Mouse (Mus musculus) lung, embryonic 14.5 days (tissue): Measurements from ENCODE around the gene Pde4a. TPM values are rescaled to one million over a fixed set of nuclear protein-coding genes. Genes with fewer than 3 reads are reported as not detected.
A peak's percentile ranks its signal among the peaks of the same experiment; 100 is the strongest.
"Not testable (repeated sequence)": the region's sequence is repeated elsewhere in the genome, so short reads cannot be mapped to it uniquely, and the experiment has no call there.

Source experiments
- ATAC-seq: fragments of 200-750 bp; cut with Nextera tagmentation; 2 replicates; pipeline ENCODE4 v1.8.0; 2017; ENCODE audit warnings: mild to moderate bottlenecking, moderate TSS enrichment, moderate library complexity; ENCODE audit not compliant: insufficient read depth
- DNase-seq: peaks from one replicate; pipeline ENCODE4 v3.0.0-alpha.2; 2015
- H3K27ac ChIP-seq: fragments of 300-500 bp; sonication (generic); 2 replicates; pipeline ENCODE4 v1.5.1; 2014; ENCODE audit warnings: low read depth, mild to moderate bottlenecking, moderate library complexity
- H3K27me3 ChIP-seq: fragments of 300-500 bp; sonication (generic); 2 replicates; pipeline ENCODE4 v1.6.1; 2014; ENCODE audit warnings: low read length, control low read depth; ENCODE audit not compliant: insufficient read depth
- H3K36me3 ChIP-seq: fragments of 300-500 bp; sonication (generic); 2 replicates; pipeline ENCODE4 v1.6.1; 2014; ENCODE audit warnings: control low read depth; ENCODE audit not compliant: insufficient read depth
- H3K4me1 ChIP-seq: fragments of 300-500 bp; sonication (generic); 2 replicates; pipeline ENCODE4 v1.6.1; 2014; ENCODE audit warnings: antibody characterized with exemption, control low read depth; ENCODE audit not compliant: insufficient read depth
- H3K4me2 ChIP-seq: fragments of 300-500 bp; sonication (generic); 2 replicates; pipeline ENCODE4 v1.6.1; 2014; ENCODE audit warnings: mild to moderate bottlenecking
- H3K4me3 ChIP-seq: fragments of 300-500 bp; sonication (generic); 2 replicates; pipeline ENCODE4 v1.5.1; 2014; ENCODE audit warnings: low read depth, low read length
- H3K9ac ChIP-seq: fragments of 300-500 bp; sonication (generic); 2 replicates; pipeline ENCODE4 v1.6.1; 2014
- H3K9me3 ChIP-seq: fragments of 300-500 bp; sonication (generic); 2 replicates; pipeline ENCODE4 v1.6.1; 2016; ENCODE audit warnings: low read depth, low read length, control low read depth
- CTCF ChIP-seq: IDR thresholded peaks from 2 replicates; pipeline ENCODE4 v1.5.1; 2016; ENCODE audit warnings: antibody characterized with exemption, low read depth
- whole genome bisulfite sequencing: fragments of 180-500 bp; shearing (Covaris S2); extraction: QIAGEN DNeasy Blood & Tissue Kit; methylation state at CpG from one replicate; pipeline ENCODE4 v1.1.7; 2014; 5-methylcytosine and 5-hydroxymethylcytosine counted together
- polyA plus RNA-seq: library from polyadenylated mRNA; unstranded; fragments of >200 nt; fragmentation: Nextera tagmentation; extraction: Ambion mirVana; gene quantifications from 2 replicates; pipeline ENCODE4 v1.2.1, GENCODE M21; 2014

Gene Pde4a
- polyA plus RNA-seq, 1 experiment from 2014 or later = 8.4 TPM

DNA sequence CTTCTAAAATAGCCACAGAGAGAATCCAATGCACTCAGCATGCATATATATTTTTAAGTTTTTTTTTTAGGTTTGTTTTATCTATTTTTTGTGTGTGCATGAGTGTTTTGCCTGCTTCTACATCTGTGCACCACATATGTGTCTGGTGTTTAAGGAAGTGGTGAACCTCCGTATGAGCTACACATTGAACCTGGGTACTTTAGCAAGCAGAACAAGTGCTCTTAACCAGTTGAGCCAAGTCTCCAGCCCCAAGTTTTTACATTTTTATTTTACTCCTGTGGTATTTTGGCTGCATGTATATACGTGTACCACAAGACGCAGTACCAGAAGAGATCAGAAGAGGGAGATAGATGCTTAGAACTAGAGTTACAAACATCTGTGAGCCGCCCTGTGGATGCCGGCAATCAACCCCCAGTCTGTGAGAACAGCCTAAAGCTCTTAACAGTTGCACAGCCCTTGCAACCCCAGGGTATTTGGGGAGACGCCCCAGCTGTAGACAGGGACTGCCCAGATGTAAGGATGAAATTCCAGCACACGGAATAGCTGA is 55.9 kb downstream of the Pde4a start:
- DNase-seq = peak; percentile 92
- H3K4me1 ChIP-seq = peaks cover 4% of the 10 kb centered on the region; the same call in 1 of the 2 replicates
- H3K9ac ChIP-seq = no peak overlapping the region
- H3K27me3 ChIP-seq = no peaks in the 10 kb centered on the region
- TF ChIP-seq CTCF = peak; percentile 70
- peak overlapping the region; percentile 56 for H3K4me2 ChIP-seq
- H3K27ac ChIP-seq = no peak overlapping the region
- 16% methylated on average over 7 of the region's 7 CpGs for WGBS
- H3K4me3 ChIP-seq = 0 out of 2 replicates have a peak overlapping the region, but pooled peaks have one; percentile 23
- no peaks in the 10 kb centered on the region for H3K36me3 ChIP-seq
- H3K9me3 ChIP-seq = no peaks in the 10 kb centered on the region
- ATAC-seq = peak; percentile 52; the same call in 1 of the 2 replicates

DNA sequence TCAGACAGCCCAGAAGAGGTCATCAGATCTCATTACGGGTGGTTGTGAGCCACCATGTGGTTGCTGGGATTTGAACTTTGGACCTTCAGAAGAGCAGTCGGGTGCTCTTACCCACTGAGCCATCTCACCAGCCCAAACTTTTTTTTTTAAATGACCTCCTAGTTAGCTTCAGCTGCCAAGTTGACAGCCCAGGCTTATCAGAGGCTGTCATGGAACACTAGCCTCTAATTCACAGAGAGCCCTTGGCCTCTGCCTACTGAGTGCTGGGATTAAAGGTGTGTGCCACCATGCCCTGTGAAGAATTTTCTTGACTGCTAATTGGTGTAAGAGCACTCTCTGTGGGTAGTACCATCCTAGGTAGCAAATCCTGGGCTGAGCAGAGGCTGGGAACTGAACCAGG is 58.0 kb downstream of the Pde4a start:
- not testable (repeated sequence) for H3K4me3 ChIP-seq, H3K36me3 ChIP-seq, H3K27me3 ChIP-seq, H3K27ac ChIP-seq, ATAC-seq, H3K4me2 ChIP-seq, DNase-seq, H3K9me3 ChIP-seq, H3K9ac ChIP-seq, H3K4me1 ChIP-seq
- WGBS = 76% methylated on average over 1 of the region's 2 CpGs

DNA sequence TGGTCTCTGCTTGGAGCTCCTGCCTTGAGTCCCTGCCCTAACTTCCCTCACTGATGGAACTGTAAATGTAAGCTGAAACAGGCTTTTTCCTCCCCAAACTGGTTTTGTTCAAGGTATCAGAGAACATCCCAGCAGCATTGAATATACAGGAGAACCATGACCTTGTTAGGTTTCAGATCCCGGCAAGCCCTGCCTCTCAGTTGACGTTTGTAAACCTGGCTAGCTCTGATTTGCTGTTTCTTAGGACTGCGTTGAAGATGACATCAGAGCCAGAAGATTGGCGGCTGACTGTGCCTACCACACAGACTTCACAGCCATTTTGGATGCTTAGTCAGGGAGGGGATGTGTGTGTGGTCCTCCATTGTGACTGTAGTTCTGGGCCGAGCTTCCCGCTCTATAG is 58.4 kb downstream of the Pde4a start:
- H3K27me3 ChIP-seq = no peaks in the 10 kb centered on the region
- H3K27ac ChIP-seq = no peak overlapping the region
- H3K9me3 ChIP-seq = no peaks in the 10 kb centered on the region
- 0 out of 2 replicates have a peak, but pooled peaks cover 4% of the 10 kb centered on the region for H3K36me3 ChIP-seq
- no peak overlapping the region for H3K4me3 ChIP-seq
- WGBS = 89% methylated on average over 6 of the region's 6 CpGs
- H3K4me1 ChIP-seq = peaks cover 4% of the 10 kb centered on the region; the same call in 1 of the 2 replicates
- no peak overlapping the region for H3K4me2 ChIP-seq
- no peak for DNase-seq
- ATAC-seq = no peak
- no peak overlapping the region for H3K9ac ChIP-seq
- no peak for TF ChIP-seq CTCF

DNA sequence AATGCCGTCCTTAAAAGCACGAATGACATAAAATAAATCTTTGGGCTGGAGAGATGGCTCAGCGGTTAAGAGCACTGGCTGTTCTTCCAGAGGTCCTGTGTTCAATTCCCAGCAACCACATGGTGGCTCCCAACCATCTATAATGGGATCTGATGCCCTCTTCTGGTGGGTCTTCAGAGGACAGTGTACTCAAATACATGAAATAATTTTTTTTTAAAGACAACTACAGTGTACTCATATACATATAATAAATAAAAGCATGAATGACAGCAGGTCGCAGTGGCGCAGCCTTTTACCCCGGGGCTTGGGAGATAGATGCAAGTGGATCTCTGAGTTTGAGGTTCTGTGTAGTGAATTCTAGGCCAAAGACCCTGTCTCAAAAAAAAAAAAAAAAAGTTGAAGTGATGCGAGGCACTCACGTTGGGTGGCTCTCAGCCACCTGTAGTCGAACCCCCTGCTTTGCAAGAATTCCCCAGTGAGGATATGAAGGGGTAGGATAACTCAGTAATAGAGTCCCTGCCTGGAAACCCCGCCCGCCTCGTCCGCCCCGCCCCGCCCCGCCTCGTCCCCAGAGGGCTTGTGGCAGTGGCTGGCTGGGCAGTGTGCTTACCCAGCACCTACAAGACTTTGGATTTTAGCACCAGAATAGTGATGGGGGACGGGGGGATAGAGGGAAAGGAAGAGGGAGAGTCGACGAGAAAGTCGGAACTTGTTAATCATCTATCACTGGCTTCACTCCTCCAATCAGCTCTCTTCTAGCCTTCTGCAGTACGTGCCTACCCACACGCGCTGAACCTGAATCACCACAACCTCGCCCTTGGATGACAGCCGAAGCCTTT is 59.3 kb downstream of the Pde4a start:
- DNase-seq = peak; percentile 65
- H3K27me3 ChIP-seq = no peaks in the 10 kb centered on the region
- 17% methylated on average over 26 of the region's 26 CpGs for WGBS
- peaks cover 13% of the 10 kb centered on the region for H3K36me3 ChIP-seq
- peak overlapping the region; percentile 29; the same call in 1 of the 2 replicates for H3K9ac ChIP-seq
- H3K4me3 ChIP-seq = peak overlapping the region; percentile 30
- no peak overlapping the region for H3K27ac ChIP-seq
- TF ChIP-seq CTCF = peak; percentile 21; the same call in 1 of the 2 replicates
- H3K9me3 ChIP-seq = no peaks in the 10 kb centered on the region
- ATAC-seq = no peak
- peak overlapping the region; percentile 55 for H3K4me2 ChIP-seq
- peaks cover 4% of the 10 kb centered on the region; the same call in 1 of the 2 replicates for H3K4me1 ChIP-seq

DNA sequence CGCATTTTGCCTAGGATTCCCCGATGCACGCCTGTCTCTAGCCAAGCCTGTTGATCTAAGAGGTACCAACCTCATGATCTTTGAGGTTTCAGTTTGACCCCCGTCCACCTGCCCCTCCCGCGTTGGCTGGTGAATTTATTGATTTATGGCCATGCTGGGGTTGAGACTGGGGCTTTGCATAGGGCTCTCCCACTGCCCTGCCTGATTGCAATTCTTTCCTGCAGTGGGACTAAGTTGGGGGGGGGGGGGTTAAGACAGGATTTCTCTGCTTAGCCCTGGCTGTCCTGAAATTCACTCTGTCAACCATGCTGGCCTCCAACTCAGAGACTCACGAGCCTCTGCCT is 59.9 kb downstream of the Pde4a start:
- Histone ChIP-seq H3K36me3 (peaks cover 19% of the 10 kb centered on the region), H3K9me3 (no peaks in the 10 kb centered on the region), H3K27me3 (no peaks in the 10 kb centered on the region), H3K9ac (peak overlapping the region; percentile 29; the same call in 1 of the 2 replicates), H3K4me2 (peak overlapping the region; percentile 55), H3K27ac (no peak overlapping the region), H3K4me3 (peak overlapping the region; percentile 30), H3K4me1 (peaks cover 4% of the 10 kb centered on the region; the same call in 1 of the 2 replicates)
- no peak for DNase-seq
- no peak for TF ChIP-seq CTCF
- WGBS = 7% methylated on average over 7 of the region's 7 CpGs
- ATAC-seq = no peak

DNA sequence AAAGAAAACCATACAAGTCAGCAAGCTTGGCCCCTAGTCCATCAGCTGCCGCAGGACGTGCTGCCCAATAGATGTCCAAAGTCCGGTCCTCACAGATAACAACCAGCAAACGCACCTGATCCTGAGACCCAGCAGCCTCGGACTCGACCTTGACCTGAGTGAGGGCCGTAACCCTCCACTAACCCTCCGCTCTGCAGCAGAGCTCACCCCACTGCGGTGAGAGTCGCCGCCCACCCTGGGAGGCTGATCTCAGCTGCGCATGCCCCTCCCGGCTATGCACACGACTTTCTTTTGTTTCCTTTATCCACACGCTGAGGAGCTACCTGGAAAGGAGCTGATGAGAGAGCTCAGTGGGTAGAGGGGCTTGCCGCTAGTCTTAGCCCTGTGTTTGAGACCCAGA is 61.8 kb downstream of the Pde4a start:
- DNase-seq = peak; percentile 65
- 0 out of 2 replicates have a peak overlapping the region, but pooled peaks have one; percentile 36 for H3K27ac ChIP-seq
- peak overlapping the region; percentile 29 for H3K4me3 ChIP-seq
- H3K9me3 ChIP-seq = no peaks in the 10 kb centered on the region
- 14% methylated on average over 16 of the region's 16 CpGs for WGBS
- H3K9ac ChIP-seq = peak overlapping the region; percentile 52
- H3K4me1 ChIP-seq = no peaks in the 10 kb centered on the region
- ATAC-seq = peak; percentile 38
- peak overlapping the region; percentile 62 for H3K4me2 ChIP-seq
- H3K27me3 ChIP-seq = no peaks in the 10 kb centered on the region
- peaks cover 37% of the 10 kb centered on the region for H3K36me3 ChIP-seq
- TF ChIP-seq CTCF = no peak

DNA sequence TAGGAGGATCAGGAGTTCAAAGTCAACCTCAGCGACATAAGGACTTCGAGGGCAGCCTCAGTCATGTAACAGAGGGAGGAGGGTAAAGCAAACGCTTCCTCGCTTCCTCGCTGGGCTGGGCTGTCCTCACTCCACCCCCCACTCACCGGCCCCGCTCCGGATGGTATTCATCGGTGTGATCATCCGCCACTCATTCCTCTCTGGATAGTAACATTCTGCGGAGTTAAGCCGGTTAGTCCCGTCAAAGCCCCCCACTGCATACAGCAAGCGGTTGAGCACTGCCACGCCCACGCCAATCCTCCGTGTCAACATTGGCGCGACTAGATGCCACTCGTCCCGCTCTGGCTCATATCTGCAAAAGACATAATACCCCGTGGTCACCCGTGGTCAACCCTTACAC is 66.0 kb downstream of the Pde4a start:
- ATAC-seq (no peak), DNase-seq (no peak)
- WGBS = 45% methylated on average over 23 of the region's 23 CpGs
- H3K9ac ChIP-seq = no peak overlapping the region
- H3K36me3 ChIP-seq = peaks cover 77% of the 10 kb centered on the region
- H3K4me3 ChIP-seq = no peak overlapping the region
- H3K4me1 ChIP-seq = no peaks in the 10 kb centered on the region
- no peaks in the 10 kb centered on the region for H3K27me3 ChIP-seq
- no peak overlapping the region for H3K27ac ChIP-seq
- no peaks in the 10 kb centered on the region for H3K9me3 ChIP-seq
- no peak for TF ChIP-seq CTCF
- no peak overlapping the region for H3K4me2 ChIP-seq
